Mouse (Mus musculus): ENCODE results near the gene Mid1.
"Not testable (repeated sequence)": the region's sequence is repeated elsewhere in the genome, so short reads cannot be mapped to it uniquely, and the experiment has no call there.

The Mid1 gene

DNA sequence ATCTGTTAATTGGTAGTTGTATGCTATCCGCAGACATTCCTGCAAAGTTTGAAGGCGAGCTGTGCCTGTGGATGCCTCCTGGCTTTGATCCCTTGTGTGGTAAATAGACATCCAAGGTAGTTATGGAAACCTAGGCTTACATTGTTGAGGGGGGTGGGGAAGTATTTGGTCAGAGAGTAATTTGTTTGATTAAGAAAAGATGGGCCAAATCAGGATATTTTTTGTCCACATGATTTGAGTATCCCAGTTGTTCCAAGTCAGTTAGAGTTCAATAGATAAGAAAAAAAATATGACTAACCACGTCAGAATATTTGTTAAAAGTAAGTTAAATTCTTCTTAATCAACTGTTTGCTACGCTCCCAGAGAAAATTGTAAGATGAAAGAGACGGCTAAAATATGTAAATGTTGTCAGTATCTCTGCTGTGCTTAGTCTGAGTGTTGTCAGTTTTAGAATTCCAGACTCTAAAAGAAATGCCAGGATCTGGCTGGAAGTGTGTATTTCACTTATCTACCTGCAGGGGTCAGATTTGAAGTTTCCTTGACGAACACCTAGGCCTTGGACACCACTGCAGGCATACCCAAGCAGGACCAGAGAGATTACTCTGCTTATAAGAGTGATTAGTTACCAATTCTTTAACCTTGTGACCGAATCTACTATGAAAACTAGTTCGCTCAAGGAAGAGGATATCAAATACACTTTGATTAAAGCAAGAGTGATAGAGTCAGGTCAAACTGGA lies 198.7 kb downstream of the Mid1 start:
- no peak for DNase-seq (ENCODE audit: low spot score)

DNA sequence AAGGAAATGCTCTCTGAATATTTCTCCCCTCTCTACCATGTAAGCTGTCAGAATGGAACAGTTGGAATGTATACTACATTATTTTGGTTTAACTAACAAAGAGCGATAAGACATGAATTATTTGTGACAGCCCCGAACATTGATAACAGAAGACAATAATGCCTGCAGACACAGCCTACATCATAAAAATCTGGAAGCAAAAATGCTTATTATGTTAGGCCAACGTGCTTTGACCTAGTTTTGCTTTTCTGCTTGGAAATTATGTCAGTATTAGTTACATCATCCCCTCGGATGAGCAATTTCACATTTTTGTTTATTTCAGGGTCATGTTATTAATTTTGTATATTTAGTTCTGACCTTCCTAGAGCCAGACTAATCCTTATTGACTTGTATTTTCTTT lies 205.5 kb downstream of the Mid1 start:
- no peak for DNase-seq (ENCODE audit: low spot score)

DNA sequence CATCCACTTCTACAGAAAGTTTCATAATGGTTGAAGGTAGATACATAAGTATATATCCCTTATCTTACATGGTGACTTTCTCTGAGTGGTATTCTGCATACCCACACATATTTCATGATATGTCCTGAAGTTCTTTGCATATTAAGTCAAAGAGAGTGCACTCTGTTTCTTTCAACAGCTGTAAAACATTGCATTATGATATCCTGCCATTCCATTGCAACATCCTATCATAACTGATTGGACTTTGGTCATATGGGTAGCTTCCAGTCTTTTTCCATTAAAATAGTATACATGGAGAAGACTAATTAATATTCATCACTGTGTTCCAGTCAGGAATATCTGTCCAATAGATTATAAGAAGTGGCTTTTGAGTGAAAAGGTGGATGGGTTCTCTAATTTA lies 207.1 kb downstream of the Mid1 start:
- DNase-seq (ENCODE audit: low spot score), result no peak

DNA sequence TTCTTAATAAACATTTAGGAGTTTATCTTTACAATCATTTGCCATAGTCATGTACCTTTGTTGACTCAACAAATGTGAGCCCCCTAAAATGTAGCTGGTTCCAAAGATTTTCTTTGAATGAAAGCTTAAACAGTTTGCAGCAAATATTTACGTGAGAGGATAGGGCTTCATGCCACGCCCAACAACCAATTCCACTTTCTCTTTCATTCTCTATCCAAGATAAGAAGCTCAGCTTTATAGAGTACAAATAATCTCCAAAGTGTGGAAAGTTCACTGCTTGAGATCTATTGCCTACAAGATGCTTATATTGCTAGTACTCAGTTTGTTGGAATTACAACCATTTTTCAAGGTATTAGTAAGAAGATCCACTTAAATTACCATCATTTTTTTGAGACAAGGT lies 207.6 kb downstream of the Mid1 start:
- DNase-seq (ENCODE audit: low spot score), result no peak

DNA sequence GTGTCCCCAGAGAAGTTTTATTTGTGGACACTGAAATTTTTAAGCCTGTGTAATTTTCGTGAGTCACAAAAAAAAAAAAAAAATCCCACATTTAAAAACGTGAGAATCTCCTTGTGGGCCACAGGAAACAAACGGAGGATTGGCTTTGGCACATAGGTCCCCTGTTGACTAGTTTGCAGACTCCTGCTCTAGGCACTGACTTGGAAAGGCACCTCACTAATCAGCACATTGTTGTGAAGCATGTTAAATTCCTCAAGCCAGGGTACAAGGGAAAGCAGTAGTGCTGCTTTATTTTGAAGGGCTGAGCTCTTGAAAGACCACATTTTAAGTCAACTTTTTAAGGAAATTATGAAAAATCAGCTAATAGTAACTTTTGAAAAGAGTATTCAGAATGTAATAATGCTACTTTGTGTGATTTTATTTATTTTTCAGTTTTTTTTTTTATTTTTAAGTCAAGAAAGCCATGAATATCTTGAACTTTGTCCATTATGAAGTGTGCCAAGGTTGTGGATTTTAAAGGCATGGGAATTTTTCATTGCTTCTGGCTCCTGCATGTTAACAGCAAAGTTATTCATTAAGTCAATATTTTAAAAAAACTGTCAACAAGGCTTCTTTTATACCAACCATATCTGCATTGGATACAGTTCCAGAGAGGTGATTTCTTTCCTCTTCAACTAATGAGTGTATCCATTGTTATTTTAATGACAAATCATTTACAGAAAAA lies 214.4 kb downstream of the Mid1 start:
- no peak for DNase-seq (ENCODE audit: low spot score)

DNA sequence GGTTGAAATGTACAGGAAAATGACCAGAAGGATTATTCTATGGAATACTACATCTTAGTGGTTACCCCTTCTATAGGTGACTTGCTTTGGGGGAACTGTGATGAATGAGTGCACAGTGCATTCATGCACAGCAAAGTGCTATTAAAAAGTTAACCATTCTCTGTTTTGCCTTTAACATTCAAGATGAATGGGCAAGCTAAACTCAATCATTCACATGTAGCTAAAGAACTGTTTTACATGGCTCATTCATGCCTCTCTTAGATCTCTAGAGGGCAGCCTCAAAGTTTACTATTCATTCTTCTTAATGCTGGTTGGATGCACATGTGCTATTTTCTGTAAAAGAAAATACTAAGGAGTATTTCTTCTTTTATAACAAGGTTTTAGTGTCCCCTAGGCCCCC lies 217.9 kb downstream of the Mid1 start:
- DNase-seq (ENCODE audit: low spot score), result no peak

DNA sequence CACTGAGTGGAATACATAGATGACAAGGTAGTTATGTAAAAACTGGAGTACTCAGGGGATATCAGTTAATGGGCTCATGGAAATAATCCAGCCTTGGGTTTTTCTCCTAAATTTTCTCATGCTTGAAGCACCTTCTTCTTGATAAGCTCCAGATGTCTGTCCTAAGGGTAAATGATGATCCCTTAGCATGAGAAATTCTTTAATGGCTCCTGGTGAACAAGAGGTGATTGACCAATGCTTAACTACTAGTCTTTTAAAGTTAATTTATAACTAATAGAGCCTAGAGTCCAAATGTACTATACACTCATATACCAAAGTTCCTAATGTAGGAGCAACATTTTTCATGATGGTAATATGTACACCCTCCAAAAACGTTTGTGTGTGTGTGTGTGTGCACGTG lies 218.7 kb downstream of the Mid1 start:
- DNase-seq (ENCODE audit: low spot score), result no peak

DNA sequence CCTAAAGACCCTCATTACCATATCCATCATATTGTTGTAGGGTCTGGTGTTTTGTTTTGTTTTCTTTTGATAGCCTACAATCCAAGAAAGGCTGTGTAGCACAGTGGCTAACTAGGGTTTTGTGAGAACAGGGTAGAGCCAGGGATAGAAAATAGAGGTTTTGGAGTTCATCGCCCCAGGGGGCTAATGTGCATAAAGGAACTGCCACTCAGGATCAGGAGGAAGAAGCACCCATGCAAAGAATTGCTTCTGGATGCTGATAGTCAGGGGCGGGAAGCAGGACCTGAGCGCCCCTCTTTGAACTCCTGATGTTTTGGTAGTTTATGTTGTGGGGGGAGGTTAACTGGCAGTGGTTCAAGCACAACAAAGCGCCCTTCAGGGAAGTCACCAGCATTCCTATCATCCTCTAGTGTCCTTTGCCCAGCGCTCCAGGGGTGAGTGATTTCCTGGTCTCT lies 221.1 kb downstream of the Mid1 start:
- no peak for DNase-seq (ENCODE audit: low spot score)

DNA sequence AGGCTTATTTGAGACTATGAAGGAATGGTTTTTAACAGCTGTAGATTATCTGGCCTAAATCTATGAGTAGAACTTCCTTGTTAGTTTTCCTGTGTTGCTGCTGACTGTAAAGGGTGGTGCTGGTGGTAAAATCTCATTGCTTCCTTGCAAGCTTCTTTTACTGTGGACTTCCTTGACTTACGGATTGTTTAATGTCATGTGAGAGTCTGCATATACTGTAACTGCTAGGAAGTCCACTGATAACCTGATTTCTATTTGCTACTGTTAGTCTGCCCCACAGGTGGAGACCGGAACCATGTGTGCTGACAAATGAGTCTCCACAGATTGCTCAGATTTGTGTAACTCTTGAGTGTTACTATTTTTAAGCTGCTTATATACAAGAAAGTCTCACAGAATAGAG lies 224.9 kb downstream of the Mid1 start:
- no peak for DNase-seq (ENCODE audit: low spot score)

DNA sequence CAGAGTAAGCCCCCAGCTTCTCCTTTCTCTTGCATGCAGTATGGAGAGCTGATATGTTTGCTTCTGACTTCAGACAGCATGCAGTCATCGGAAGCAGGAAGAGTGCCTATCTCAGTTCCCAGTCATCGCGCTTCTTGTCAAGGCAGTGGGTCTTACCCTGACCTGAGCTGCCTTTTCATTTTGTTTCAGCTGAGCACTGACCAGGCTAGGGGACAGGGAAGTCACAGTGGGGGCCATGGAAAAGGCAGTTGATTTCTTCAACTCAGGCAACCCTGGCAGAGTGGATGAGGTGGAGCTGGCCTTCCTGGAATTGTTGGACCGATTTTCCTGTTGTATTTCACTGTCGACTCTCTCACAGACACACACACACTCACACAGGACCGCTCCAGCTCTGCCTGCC lies 230.7 kb downstream of the Mid1 start:
- no peak for DNase-seq (ENCODE audit: low spot score)

DNA sequence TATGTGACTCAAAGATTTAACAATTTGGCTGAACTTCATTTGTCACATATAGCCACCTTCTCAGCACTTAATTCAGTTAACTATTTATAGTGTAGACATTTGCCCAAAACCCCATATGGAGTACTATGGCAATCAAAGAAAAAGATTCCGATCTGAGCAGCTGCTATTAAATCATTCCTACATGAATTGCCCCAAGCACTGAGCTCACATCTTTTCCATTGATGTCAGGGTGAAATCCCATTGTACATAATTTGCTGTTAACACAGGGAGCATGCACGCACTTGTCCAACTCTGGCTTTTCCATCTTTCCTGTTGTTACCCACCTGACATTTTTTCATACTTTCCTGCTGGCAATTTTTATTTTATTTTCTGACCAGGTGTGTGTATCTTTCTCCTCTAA lies 237.5 kb downstream of the Mid1 start:
- no peak for DNase-seq (ENCODE audit: low spot score)

DNA sequence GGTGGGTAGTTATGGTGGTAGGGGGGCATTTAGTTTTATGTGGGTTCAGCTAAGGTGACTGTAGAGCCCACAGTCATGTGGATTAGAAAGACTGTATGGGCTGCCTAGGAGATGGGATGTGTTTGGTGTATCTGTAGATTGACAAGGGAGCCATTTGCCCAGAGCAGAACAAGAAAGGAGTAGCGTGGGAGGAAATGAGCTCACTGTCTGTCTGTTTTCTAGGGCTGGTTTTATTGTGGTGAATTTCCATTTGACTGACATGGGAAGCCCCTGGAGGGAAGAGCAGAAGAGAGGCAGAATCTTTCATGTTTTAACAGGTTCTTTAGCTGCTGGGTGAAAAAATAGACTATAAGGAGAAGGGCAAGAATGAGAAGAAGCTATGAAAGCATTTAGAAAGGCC lies 238.4 kb downstream of the Mid1 start:
- no peak for DNase-seq (ENCODE audit: low spot score)

DNA sequence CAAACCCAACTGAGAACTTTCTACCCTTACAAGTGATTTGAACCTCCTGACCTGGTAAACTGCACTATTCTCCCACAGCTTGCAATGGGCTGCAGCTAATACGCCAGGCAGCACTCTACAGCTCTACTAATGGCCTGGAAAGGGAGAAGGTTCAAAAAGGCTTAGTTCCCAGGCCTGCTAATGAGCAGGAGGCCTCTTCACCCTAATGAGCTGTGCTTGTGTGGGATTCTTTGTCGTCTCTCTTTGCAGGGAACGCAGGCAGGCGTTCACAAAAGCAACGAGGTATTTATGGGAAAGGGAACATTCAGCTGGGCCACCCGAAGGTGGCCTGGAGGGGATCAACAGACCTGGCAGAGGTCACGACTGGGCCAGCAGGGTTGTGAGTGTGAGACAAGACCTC lies 240.6 kb downstream of the Mid1 start:
- no peak for DNase-seq (ENCODE audit: low spot score)

DNA sequence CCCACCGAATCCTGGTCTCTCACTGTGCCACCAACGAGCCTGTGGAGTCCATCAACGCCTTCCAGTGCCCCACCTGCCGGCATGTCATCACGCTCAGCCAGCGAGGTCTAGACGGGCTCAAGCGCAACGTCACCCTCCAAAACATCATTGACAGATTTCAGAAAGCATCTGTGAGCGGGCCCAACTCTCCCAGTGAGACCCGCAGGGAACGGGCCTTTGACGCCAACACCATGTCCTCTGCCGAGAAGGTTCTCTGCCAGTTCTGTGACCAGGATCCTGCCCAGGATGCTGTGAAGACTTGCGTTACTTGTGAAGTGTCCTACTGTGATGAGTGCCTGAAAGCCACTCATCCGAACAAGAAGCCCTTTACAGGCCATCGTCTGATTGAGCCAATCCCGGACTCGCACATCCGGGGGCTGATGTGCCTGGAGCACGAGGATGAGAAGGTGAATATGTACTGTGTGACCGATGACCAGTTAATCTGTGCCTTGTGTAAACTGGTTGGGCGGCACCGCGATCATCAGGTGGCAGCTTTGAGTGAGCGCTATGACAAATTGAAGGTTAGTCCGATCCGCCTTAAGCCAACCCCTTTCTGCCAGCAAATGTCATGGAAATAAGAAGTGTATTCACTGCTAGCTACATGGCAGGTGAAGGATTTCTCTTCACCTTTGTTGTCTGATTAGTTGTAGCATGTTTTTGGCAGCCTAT lies 242.3 kb downstream of the Mid1 start:
- no peak for DNase-seq (ENCODE audit: low spot score)

DNA sequence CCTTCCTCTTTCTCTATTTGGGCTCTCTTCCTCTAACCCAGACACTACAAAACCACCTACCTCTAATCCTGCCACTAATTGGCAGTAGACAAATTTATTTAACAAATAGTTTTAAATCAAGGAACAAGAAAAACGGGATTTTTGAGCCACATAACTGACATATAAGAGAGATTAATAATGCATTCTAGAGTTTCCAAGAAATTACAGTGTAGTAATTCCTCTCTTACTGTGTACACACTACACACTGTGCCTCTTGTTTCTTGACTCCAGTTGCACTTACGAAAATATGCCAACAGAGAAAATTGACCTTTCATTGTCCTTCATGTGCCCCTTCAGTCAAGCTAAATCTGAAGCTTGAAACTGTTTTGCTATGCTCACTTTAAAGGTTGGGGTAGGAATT lies 245.9 kb downstream of the Mid1 start:
- DNase-seq (ENCODE audit: low spot score), result no peak

DNA sequence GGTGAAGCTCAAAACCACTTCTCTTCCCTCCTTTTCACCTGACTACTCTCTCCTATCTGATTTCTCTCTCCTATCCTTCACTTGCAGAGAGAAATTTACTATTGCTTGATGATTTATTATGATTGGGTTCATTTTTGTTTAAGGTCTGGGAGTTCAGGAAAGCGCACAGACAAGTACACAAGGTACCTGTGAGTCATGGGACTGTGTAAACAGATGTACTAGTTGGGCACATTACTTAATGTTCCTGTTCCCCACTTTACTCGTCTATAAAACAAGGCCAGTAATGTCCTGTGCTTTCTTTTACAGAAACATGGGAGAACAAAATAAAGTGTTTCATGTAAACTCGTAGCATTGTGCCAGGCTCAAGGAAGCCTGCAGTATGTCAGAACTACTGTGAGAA lies 248.2 kb downstream of the Mid1 start:
- DNase-seq (ENCODE audit: low spot score), result no peak

DNA sequence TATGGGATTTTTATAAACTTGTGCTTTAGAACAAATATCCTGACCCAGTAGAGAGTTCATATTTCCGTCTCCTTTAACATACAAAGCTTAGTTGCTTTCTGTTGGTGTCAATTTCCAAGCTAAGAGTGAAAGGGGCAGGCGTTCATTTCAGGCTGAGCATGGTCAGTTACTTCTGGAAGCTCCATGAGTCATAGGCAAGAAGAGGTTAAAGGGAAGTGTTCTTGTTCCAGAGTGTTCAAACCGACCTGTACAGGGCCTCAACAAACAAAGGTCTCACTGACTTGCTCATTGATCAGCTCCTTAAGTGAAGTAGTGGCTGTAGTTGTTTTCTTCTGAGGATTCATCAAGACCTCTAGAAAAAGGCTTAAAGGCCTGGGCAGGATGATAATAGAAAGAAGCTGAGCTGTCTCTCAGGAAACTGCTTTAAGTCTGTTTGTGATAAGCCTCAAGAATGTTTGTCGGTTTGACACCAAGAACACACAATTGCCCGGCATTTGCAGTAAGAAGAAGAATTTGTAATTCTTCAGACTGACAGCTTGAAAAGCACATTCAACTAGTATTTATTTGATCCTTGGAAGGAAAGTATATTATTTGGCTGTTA lies 252.2 kb downstream of the Mid1 start:
- no peak for DNase-seq (ENCODE audit: low spot score)

DNA sequence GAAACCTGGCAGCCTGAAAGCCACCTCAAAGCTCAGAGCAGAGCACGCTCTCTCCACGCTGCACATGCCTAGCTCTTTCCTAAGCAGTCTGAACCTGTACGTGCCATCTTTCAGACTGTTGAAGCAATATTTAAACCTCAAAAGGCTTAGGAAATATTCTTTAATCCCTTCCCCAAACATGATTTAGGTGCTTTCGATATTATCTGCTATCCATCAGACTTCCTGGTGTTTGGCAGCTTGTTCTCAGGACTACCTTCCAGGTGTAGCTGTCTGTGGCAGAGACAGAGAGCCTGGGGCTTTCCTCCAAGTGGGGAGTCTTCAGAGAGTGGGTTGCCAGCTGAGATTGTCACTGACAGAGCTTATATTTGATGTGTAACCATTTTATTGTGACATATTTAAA lies 255.5 kb downstream of the Mid1 start:
- DNase-seq (ENCODE audit: low spot score), result no peak

DNA sequence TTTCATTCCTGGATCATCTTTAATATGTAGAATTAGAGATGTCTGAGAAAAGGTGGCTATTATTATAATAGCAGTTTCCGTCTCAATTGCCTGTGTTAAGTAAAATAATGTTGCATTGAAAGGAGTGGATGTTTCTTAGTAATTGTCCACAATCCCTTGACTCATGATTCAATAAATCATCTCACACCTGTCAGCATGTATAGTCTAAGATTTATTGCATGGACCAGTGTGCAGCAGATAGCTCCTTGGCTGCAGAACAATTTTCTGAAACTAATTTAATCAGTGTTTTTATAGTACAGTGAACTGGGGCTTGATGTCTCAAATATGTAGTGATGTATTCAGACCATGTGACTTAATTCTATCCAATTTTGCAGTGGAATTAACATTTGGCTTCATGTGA lies 265.6 kb downstream of the Mid1 start:
- no peak for DNase-seq (ENCODE audit: low spot score)

DNA sequence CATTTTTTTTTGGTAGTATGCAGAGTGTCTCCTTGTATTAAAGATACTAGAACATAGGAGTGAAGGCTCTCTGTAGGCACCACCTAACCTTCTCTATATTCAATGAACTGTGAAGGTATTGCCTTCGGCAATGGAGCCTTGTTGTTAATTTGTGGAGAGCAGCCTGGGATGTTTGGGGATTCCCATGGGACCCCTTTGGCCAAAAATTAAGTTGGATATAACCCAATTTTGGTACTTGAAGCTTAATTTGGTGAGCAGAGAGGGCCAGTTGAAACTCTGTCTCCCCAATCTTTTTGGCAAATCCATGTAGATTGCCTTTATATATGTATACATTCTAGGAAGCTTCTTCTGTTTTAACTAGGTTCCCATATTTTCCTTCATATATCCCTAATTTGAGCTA lies 284.3 kb downstream of the Mid1 start:
- DNase-seq (ENCODE audit: low spot score), result no peak

DNA sequence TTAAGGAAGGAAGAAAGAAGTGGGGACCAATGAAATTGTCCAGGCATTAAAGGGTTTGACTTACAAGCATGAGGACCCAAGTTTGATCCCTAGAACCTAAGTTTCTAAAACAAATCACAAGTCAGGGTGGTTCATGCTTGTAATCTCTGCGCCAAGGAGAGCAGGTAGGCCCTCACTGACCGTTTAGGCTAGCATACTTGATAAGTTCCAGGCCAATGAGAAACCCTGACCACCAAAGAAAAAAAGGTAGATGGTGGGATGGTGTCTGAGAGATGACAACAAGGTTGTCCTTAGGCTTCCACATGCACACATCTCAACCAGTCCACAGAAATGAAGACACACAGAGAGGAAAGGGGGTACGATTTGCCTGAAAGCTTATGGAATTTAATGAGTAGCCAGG lies 284.8 kb downstream of the Mid1 start:
- not testable (repeated sequence) for DNase-seq (ENCODE audit: low spot score)

DNA sequence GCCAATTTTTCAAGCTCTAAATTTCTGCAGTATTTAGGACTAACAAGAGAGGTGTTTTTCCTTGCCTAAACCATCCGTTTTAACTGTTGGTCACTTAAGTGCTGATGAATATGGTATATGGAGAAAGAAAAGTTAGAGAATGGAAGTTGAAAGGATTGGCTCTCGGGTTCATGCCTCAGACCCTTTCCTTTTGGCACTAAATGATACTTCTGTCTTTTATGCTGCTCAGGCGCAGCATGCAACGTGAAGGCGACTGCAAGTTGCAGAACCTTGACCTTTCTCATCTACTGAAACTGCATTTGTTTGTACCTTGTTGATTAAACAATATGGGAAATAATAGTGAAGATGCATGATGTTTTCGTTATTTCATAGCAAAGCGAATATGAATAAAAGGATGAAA lies 285.5 kb downstream of the Mid1 start:
- not testable (repeated sequence) for DNase-seq (ENCODE audit: low spot score)

DNA sequence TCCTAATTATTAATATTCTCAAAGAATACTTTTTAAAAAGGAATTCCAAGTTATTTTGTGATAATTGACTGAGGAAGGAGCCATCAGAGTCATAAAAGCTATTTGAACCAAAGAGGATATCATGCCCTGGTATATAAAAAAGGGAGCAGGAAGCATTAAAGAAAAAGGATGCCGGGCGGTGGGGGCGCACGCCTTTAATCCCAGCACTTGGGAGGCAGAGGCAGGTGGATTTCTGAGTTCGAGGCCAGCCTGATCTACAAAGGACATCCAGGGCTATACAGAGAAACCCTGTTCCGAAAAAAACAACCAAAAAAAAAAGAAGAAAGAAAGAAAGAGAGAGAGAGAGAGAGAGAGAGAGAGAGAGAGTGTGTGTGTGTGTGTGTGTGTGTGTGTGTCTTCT lies 286.6 kb downstream of the Mid1 start:
- DNase-seq (ENCODE audit: low spot score), result not testable (repeated sequence)
